Mouse (Mus musculus) hindbrain, postnatal 0 days (tissue): ENCODE measurements around the gene Fzr1. TPM values are rescaled to one million over a fixed set of nuclear protein-coding genes. Genes with fewer than 3 reads are reported as not detected.
A peak's percentile ranks its signal among the peaks of the same experiment; 100 is the strongest.

Experiments used
- ATAC-seq: fragments of 200-750 bp; cut with Nextera tagmentation; 2 replicates; pipeline ENCODE4 v1.8.0; 2017; ENCODE audit warnings: mild to moderate bottlenecking, moderate TSS enrichment, moderate library complexity
- DNase-seq: peaks from one replicate; pipeline ENCODE4 v3.0.0-alpha.2; 2015; ENCODE audit warnings: low spot score
- H3K27ac ChIP-seq: fragments of 300-500 bp; sonication (generic); 2 replicates; pipeline ENCODE4 v1.5.1; 2014; ENCODE audit warnings: mild to moderate bottlenecking
- H3K27me3 ChIP-seq: fragments of 300-500 bp; sonication (generic); 2 replicates; pipeline ENCODE4 v1.6.1; 2014; ENCODE audit warnings: low read length, mixed read lengths; ENCODE audit not compliant: insufficient read depth
- H3K36me3 ChIP-seq: fragments of 300-500 bp; sonication (generic); 2 replicates; pipeline ENCODE4 v1.6.1; 2014; ENCODE audit warnings: low read length, mixed read lengths; ENCODE audit not compliant: insufficient read depth
- H3K4me1 ChIP-seq: fragments of 300-500 bp; sonication (generic); 2 replicates; pipeline ENCODE4 v1.6.1; 2014; ENCODE audit warnings: antibody characterized with exemption, low read length, mixed read lengths; ENCODE audit not compliant: insufficient read depth
- H3K4me2 ChIP-seq: fragments of 300-500 bp; sonication (generic); 2 replicates; pipeline ENCODE4 v1.6.1; 2014; ENCODE audit warnings: low read depth, mild to moderate bottlenecking, low read length, moderate library complexity, mixed read lengths
- H3K4me3 ChIP-seq: fragments of 300-500 bp; sonication (generic); 2 replicates; pipeline ENCODE4 v1.5.1; 2014; ENCODE audit warnings: low read length
- H3K9ac ChIP-seq: fragments of 300-500 bp; sonication (generic); replicated peaks from 2 replicates; pipeline ENCODE4 v1.6.1; 2014; ENCODE audit warnings: mild to moderate bottlenecking, low read length, moderate library complexity, mixed read lengths
- H3K9me3 ChIP-seq: fragments of 300-500 bp; sonication (generic); 2 replicates; pipeline ENCODE4 v1.6.1; 2016; ENCODE audit warnings: low read length, mixed read lengths
- CTCF ChIP-seq: IDR thresholded peaks from 2 replicates; pipeline ENCODE4 v1.5.1; 2016; ENCODE audit warnings: antibody characterized with exemption, control low read depth, low read depth
- WGBS: fragments of 180-500 bp; shearing (Covaris S2); extraction: QIAGEN DNeasy Blood & Tissue Kit; methylation state at CpG from one replicate; pipeline ENCODE4 v1.1.7; 2014; 5-methylcytosine and 5-hydroxymethylcytosine counted together
- polyA plus RNA-seq: library from polyadenylated mRNA; unstranded; fragments of >200 nt; fragmentation: Nextera tagmentation; extraction: Ambion mirVana; gene quantifications from 2 replicates; pipeline ENCODE4 v1.2.1, GENCODE M21; 2015
- total RNA-seq: library from RNA; depleted of rRNA; stranded (reverse); fragments of >200 nt; gene quantifications from 2 replicates; pipeline ENCODE4 v1.2.3, GENCODE M21; 2014; rRNA removed

The Fzr1 gene
- total RNA-seq (106 and 118 TPM in 2 replicates), polyA plus RNA-seq (131 and 134 TPM in 2 replicates)

GRCm38 (mm10) chr10:81377793-81378552, at the start of gene Fzr1:
Gene Fzr1, minus strand, starts transcription at chr10:81378516.
- no peak for DNase-seq
- Histone ChIP-seq H3K27me3 (no peaks in the 10 kb centered on the region), H3K4me3 (peak within 1 kb of the TSS; percentile 84), H3K36me3 (no peaks in the 10 kb centered on the region), H3K9me3 (no peaks in the 10 kb centered on the region), H3K4me1 (peaks cover 12% of the 10 kb centered on the region), H3K9ac (peak within 1 kb of the TSS; percentile 89), H3K4me2 (peak within 1 kb of the TSS; percentile 94), H3K27ac (peak within 1 kb of the TSS; percentile 85)
- under 1% methylated on average over 46 of the region's 59 CpGs for WGBS
- TF ChIP-seq CTCF = no peak
- peak; percentile 27 for ATAC-seq

- no peak for DNase-seq
- Histone ChIP-seq H3K4me3 (no peak overlapping the region), H3K36me3 (no peaks in the 10 kb centered on the region), H3K27me3 (no peaks in the 10 kb centered on the region), H3K4me1 (peaks cover 9% of the 10 kb centered on the region), H3K27ac (no peak overlapping the region), H3K4me2 (no peak overlapping the region), H3K9me3 (no peaks in the 10 kb centered on the region), H3K9ac (no peak overlapping the region)
- no peak for TF ChIP-seq CTCF
- WGBS = 78% methylated on average over 8 of the region's 8 CpGs
- no peak for ATAC-seq
These were observed 49.6 kb upstream of the Fzr1 start for GRCm38 (mm10) chr10:81427804-81428506.

GRCm38 (mm10) chr10:81427327-81427726, 49.0 kb upstream of the Fzr1 start:
- DNase-seq (no peak), ATAC-seq (no peak)
- H3K27me3 ChIP-seq = no peaks in the 10 kb centered on the region
- H3K4me1 ChIP-seq = peaks cover 9% of the 10 kb centered on the region
- peak overlapping the region; percentile 52; the same call in 1 of the 2 replicates for H3K9ac ChIP-seq
- no peak overlapping the region for H3K27ac ChIP-seq
- 30% methylated on average over 3 of the region's 3 CpGs for WGBS
- no peak for TF ChIP-seq CTCF
- H3K4me2 ChIP-seq = peak overlapping the region; percentile 87
- H3K9me3 ChIP-seq = no peaks in the 10 kb centered on the region
- no peaks in the 10 kb centered on the region for H3K36me3 ChIP-seq
- peak overlapping the region; percentile 47 for H3K4me3 ChIP-seq

- H3K4me3 ChIP-seq = peak overlapping the region; percentile 47
- 4% methylated on average over 25 of the region's 38 CpGs for WGBS
- H3K27me3 ChIP-seq = no peaks in the 10 kb centered on the region
- H3K4me2 ChIP-seq = peak overlapping the region; percentile 87
- peak overlapping the region; percentile 52 for H3K9ac ChIP-seq
- no peaks in the 10 kb centered on the region for H3K36me3 ChIP-seq
- no peaks in the 10 kb centered on the region for H3K9me3 ChIP-seq
- DNase-seq (peak; percentile 4), ATAC-seq (no peak)
- H3K27ac ChIP-seq = no peak overlapping the region
- no peak for TF ChIP-seq CTCF
- H3K4me1 ChIP-seq = peaks cover 9% of the 10 kb centered on the region
These were observed 48.6 kb upstream of the Fzr1 start for GRCm38 (mm10) chr10:81426897-81427296.

- Histone ChIP-seq H3K9me3 (no peaks in the 10 kb centered on the region), H3K27me3 (no peaks in the 10 kb centered on the region), H3K9ac (peak overlapping the region; percentile 52), H3K36me3 (no peaks in the 10 kb centered on the region), H3K4me2 (peak overlapping the region; percentile 87), H3K4me1 (peaks cover 9% of the 10 kb centered on the region), H3K4me3 (peak overlapping the region; percentile 47), H3K27ac (no peak overlapping the region)
- no peak for ATAC-seq
- peak; percentile 38 for DNase-seq
- TF ChIP-seq CTCF = no peak
- 3% methylated on average over 15 of the region's 33 CpGs for WGBS
These were observed 47.9 kb upstream of the Fzr1 start for GRCm38 (mm10) chr10:81426081-81426671.

- no peak overlapping the region for H3K4me3 ChIP-seq
- TF ChIP-seq CTCF = no peak
- H3K27me3 ChIP-seq = no peaks in the 10 kb centered on the region
- no peaks in the 10 kb centered on the region for H3K36me3 ChIP-seq
- H3K4me1 ChIP-seq = peaks cover 9% of the 10 kb centered on the region
- ATAC-seq (no peak), DNase-seq (peak; percentile 10)
- H3K9ac ChIP-seq = no peak overlapping the region
- peak overlapping the region; percentile 26; the same call in 1 of the 2 replicates for H3K4me2 ChIP-seq
- H3K27ac ChIP-seq = peak overlapping the region; percentile 54; the same call in 1 of the 2 replicates
- 28% methylated on average over 10 of the region's 10 CpGs for WGBS
- no peaks in the 10 kb centered on the region for H3K9me3 ChIP-seq
These were observed 47.0 kb upstream of the Fzr1 start for GRCm38 (mm10) chr10:81425236-81425850.
